Mouse (Mus musculus) olfactory bulb, adult 2 months (tissue): Measurements from ENCODE around the gene Ptgir.

Source experiments
- CTCF ChIP-seq: fragments of 200-500 bp; IDR thresholded peaks from 2 replicates; pipeline ENCODE4 v1.5.1; 2012; ENCODE audit warnings: low read depth, mild to moderate bottlenecking, low read length, moderate library complexity; ENCODE audit not compliant: insufficient read depth
- POLR2A ChIP-seq: fragments of 200-500 bp; IDR thresholded peaks from 2 replicates; pipeline ENCODE4 v1.6.1; 2012; ENCODE audit warnings: mild to moderate bottlenecking, low read depth, low read length, moderate library complexity; ENCODE audit not compliant: insufficient read depth

- TF ChIP-seq POLR2A: no peak
- no peak for TF ChIP-seq CTCF
Observed at GRCm38 (mm10) chr7:16940292-16940691, 34.0 kb downstream of the Ptgir start.
